Mouse (Mus musculus) heart, embryonic 11.5 days (tissue): ENCODE data around the gene Sinhcaf. TPM values are rescaled to one million over a fixed set of nuclear protein-coding genes. Genes with fewer than 3 reads are reported as not detected.

Source experiments
- polyA plus RNA-seq: library from polyadenylated mRNA; unstranded; fragments of >200 nt; fragmentation: Nextera tagmentation; extraction: Ambion mirVana; gene quantifications from 2 replicates; pipeline ENCODE4 v1.2.1, GENCODE M21; 2014

Sinhcaf gene
- polyA plus RNA-seq, 1 experiment from 2014 or later: 104 TPM

Other genes starting within 250 kb of the Sinhcaf start
- 17.9 and 18.1 TPM in 2 replicates for gene Ipo8, start 115.0 kb downstream of the Sinhcaf start, polyA plus RNA-seq
- gene Caprin2, start 50.2 kb downstream of the Sinhcaf start, polyA plus RNA-seq: 9.6 and 10.6 TPM in 2 replicates
- gene Dennd5b, start 155.2 kb upstream of the Sinhcaf start, polyA plus RNA-seq: 8.4 and 11.1 TPM in 2 replicates
- gene Gm10203, start 183.7 kb upstream of the Sinhcaf start, polyA plus RNA-seq: not detected in 2 replicates
- 13.8 and 17.9 TPM in 2 replicates for gene Etfbkmt, start 193.4 kb upstream of the Sinhcaf start, polyA plus RNA-seq
- 24.8 and 28.0 TPM in 2 replicates for gene Amn1, start 242.2 kb upstream of the Sinhcaf start, polyA plus RNA-seq